Mouse (Mus musculus) liver, embryonic 15.5 days (tissue): ENCODE measurements around the gene Tapbp. TPM values are rescaled to one million over a fixed set of nuclear protein-coding genes. Genes with fewer than 3 reads are reported as not detected.
"Not testable (repeated sequence)": the region's sequence is repeated elsewhere in the genome, so short reads cannot be mapped to it uniquely, and the experiment has no call there.

Source experiments
- ATAC-seq: fragments of 200-750 bp; cut with Nextera tagmentation; 2 replicates; pipeline ENCODE4 v1.8.0; 2017; ENCODE audit warnings: moderate number of reproducible peaks, mild to moderate bottlenecking, moderate library complexity; ENCODE audit not compliant: insufficient read depth
- H3K27ac ChIP-seq: fragments of 300-500 bp; sonication (generic); replicated peaks from 2 replicates; pipeline ENCODE4 v1.5.1; 2015; ENCODE audit warnings: mild to moderate bottlenecking, inconsistent platforms
- H3K27me3 ChIP-seq: fragments of 300-500 bp; sonication (generic); 2 replicates; pipeline ENCODE4 v1.6.1; 2015; ENCODE audit warnings: mild to moderate bottlenecking, inconsistent platforms
- H3K36me3 ChIP-seq: fragments of 300-500 bp; sonication (generic); replicated peaks from 2 replicates; pipeline ENCODE4 v1.6.1; 2015; ENCODE audit warnings: moderate library complexity, mild to moderate bottlenecking, inconsistent platforms
- H3K4me1 ChIP-seq: fragments of 300-500 bp; sonication (generic); replicated peaks from 2 replicates; pipeline ENCODE4 v1.6.1; 2015; ENCODE audit warnings: inconsistent platforms
- H3K4me2 ChIP-seq: fragments of 300-500 bp; sonication (generic); 2 replicates; pipeline ENCODE4 v1.6.1; 2015; ENCODE audit warnings: moderate library complexity, mild to moderate bottlenecking, inconsistent platforms
- H3K4me3 ChIP-seq: fragments of 300-500 bp; sonication (generic); replicated peaks from 2 replicates; pipeline ENCODE4 v1.5.1; 2015; ENCODE audit warnings: mild to moderate bottlenecking, inconsistent platforms
- H3K9ac ChIP-seq: fragments of 300-500 bp; sonication (generic); 2 replicates; pipeline ENCODE4 v1.6.1; 2015; ENCODE audit warnings: moderate library complexity, mild to moderate bottlenecking, inconsistent platforms
- H3K9me3 ChIP-seq: fragments of 300-500 bp; sonication (generic); replicated peaks from 2 replicates; pipeline ENCODE4 v1.6.1; 2016; ENCODE audit warnings: inconsistent platforms
- WGBS: fragments of 180-500 bp; shearing (Covaris S2); methylation state at CpG from one replicate; pipeline ENCODE4 v1.1.7; 2015; ENCODE audit warnings: mixed read lengths; ENCODE audit not compliant: insufficient replicate concordance; 5-methylcytosine and 5-hydroxymethylcytosine counted together
- polyA plus RNA-seq: library from polyadenylated mRNA; unstranded; fragments of >200 nt; fragmentation: Nextera tagmentation; extraction: Ambion mirVana; gene quantifications from 2 replicates; pipeline ENCODE4 v1.2.1, GENCODE M21; 2015

The Tapbp gene
- polyA plus RNA-seq, 1 experiment from 2014 or later: 33.3 TPM

GRCm38 (mm10) chr17:33950131-33950625 lies 34.5 kb downstream of the Tapbp start:
- Histone ChIP-seq H3K36me3 (peaks cover 63% of the 10 kb centered on the region), H3K27ac (no peak overlapping the region)

GRCm38 (mm10) chr17:33951021-33951946 lies 35.6 kb downstream of the Tapbp start, which contains the start of gene B3galt4:
Gene B3galt4 (minus strand): TSS chr17:33951488.
- H3K4me3 ChIP-seq: peak within 1 kb of the TSS; percentile 81
- peak within 1 kb of the TSS; percentile 53 for H3K9ac ChIP-seq
- H3K9me3 ChIP-seq: no peaks in the 10 kb centered on the region
- H3K4me1 ChIP-seq: peaks cover 64% of the 10 kb centered on the region
- ATAC-seq: peak; percentile 63
- no peaks in the 10 kb centered on the region for H3K27me3 ChIP-seq
- under 1% methylated on average over 45 of the region's 45 CpGs for WGBS
- H3K27ac ChIP-seq: peak within 1 kb of the TSS; percentile 90
- H3K36me3 ChIP-seq: peaks cover 53% of the 10 kb centered on the region
- H3K4me2 ChIP-seq: peak within 1 kb of the TSS; percentile 96

More at GRCm38 (mm10) chr17:33950131-33950625, 34.5 kb downstream of the Tapbp start:
- WGBS: 66% methylated on average over 10 of the region's 10 CpGs
- H3K4me3 ChIP-seq: peak overlapping the region; percentile 81
- peak overlapping the region; percentile 96 for H3K4me2 ChIP-seq
- H3K27me3 ChIP-seq: no peaks in the 10 kb centered on the region
- ATAC-seq: no peak
- H3K9ac ChIP-seq: 0 out of 2 replicates have a peak overlapping the region, but pooled peaks have one; percentile 53
- H3K4me1 ChIP-seq: peaks cover 64% of the 10 kb centered on the region
- no peaks in the 10 kb centered on the region for H3K9me3 ChIP-seq

- Histone ChIP-seq H3K36me3 (peaks cover 53% of the 10 kb centered on the region), H3K4me1 (peaks cover 71% of the 10 kb centered on the region), H3K4me2 (peak overlapping the region; percentile 96), H3K27ac (peak overlapping the region; percentile 90), H3K4me3 (peak overlapping the region; percentile 81), H3K9ac (peak overlapping the region; percentile 53; the same call in 1 of the 2 replicates)
- WGBS: 64% methylated on average over 13 of the region's 13 CpGs
- not testable (repeated sequence) for H3K27me3 ChIP-seq, ATAC-seq, H3K9me3 ChIP-seq
Measured at GRCm38 (mm10) chr17:33952015-33952414, 36.3 kb downstream of the Tapbp start.

- Histone ChIP-seq H3K9ac (peak overlapping the region; percentile 89), H3K4me3 (peak overlapping the region; percentile 81), H3K27me3 (no peaks in the 10 kb centered on the region), H3K4me2 (peak overlapping the region; percentile 96), H3K36me3 (peaks cover 55% of the 10 kb centered on the region), H3K27ac (peak overlapping the region; percentile 87), H3K4me1 (peaks cover 79% of the 10 kb centered on the region), H3K9me3 (no peaks in the 10 kb centered on the region)
- no peak for ATAC-seq
- WGBS: 66% methylated on average over 4 of the region's 4 CpGs
Measured at GRCm38 (mm10) chr17:33952879-33953278, 37.2 kb downstream of the Tapbp start.

- Histone ChIP-seq H3K4me1 (peaks cover 75% of the 10 kb centered on the region), H3K36me3 (peaks cover 57% of the 10 kb centered on the region), H3K4me2 (peak overlapping the region; percentile 96), H3K9me3 (no peaks in the 10 kb centered on the region), H3K27me3 (no peaks in the 10 kb centered on the region), H3K27ac (peak overlapping the region; percentile 87), H3K9ac (peak overlapping the region; percentile 89), H3K4me3 (peak overlapping the region; percentile 81)
- ATAC-seq: no peak
- WGBS: 44% methylated on average over 3 of the region's 3 CpGs
Measured at GRCm38 (mm10) chr17:33953310-33953709, 37.6 kb downstream of the Tapbp start.

GRCm38 (mm10) chr17:33953961-33954565 lies 38.4 kb downstream of the Tapbp start:
- peak overlapping the region; percentile 87 for H3K27ac ChIP-seq
- no peak for ATAC-seq
- H3K9ac ChIP-seq: peak overlapping the region; percentile 89
- H3K4me2 ChIP-seq: peak overlapping the region; percentile 96
- H3K9me3 ChIP-seq: no peaks in the 10 kb centered on the region
- peak overlapping the region; percentile 81 for H3K4me3 ChIP-seq
- no peaks in the 10 kb centered on the region for H3K27me3 ChIP-seq
- H3K36me3 ChIP-seq: peaks cover 57% of the 10 kb centered on the region
- H3K4me1 ChIP-seq: peaks cover 68% of the 10 kb centered on the region
- WGBS: 18% methylated on average over 5 of the region's 5 CpGs

GRCm38 (mm10) chr17:33954646-33955554 lies 39.2 kb downstream of the Tapbp start:
- peaks cover 65% of the 10 kb centered on the region for H3K4me1 ChIP-seq
- H3K9me3 ChIP-seq: no peaks in the 10 kb centered on the region
- under 1% methylated on average over 33 of the region's 33 CpGs for WGBS
- peak overlapping the region; percentile 87 for H3K27ac ChIP-seq
- H3K4me3 ChIP-seq: peak overlapping the region; percentile 81
- H3K36me3 ChIP-seq: peaks cover 59% of the 10 kb centered on the region
- ATAC-seq: peak; percentile 3; the same call in 1 of the 2 replicates
- H3K4me2 ChIP-seq: peak overlapping the region; percentile 96
- H3K27me3 ChIP-seq: no peaks in the 10 kb centered on the region
- peak overlapping the region; percentile 89 for H3K9ac ChIP-seq

GRCm38 (mm10) chr17:33955555-33956214 lies 40.0 kb downstream of the Tapbp start, which contains the start of the genes Vps52 and Rps18:
Gene Vps52 (plus strand): TSS chr17:33955812.
Gene Rps18 (minus strand): TSS chr17:33956001.
- peaks cover 60% of the 10 kb centered on the region for H3K36me3 ChIP-seq
- H3K27ac ChIP-seq: peak within 1 kb of the TSS; percentile 93
- peak within 1 kb of the TSS; percentile 96 for H3K4me2 ChIP-seq
- under 1% methylated on average over 50 of the region's 50 CpGs for WGBS
- H3K27me3 ChIP-seq: no peaks in the 10 kb centered on the region
- peak within 1 kb of the TSS; percentile 89 for H3K9ac ChIP-seq
- H3K4me1 ChIP-seq: peaks cover 57% of the 10 kb centered on the region
- peak within 1 kb of the TSS; percentile 81 for H3K4me3 ChIP-seq
- H3K9me3 ChIP-seq: no peaks in the 10 kb centered on the region
- peak; percentile 84 for ATAC-seq

GRCm38 (mm10) chr17:33956336-33956735 lies 40.6 kb downstream of the Tapbp start:
- H3K27ac ChIP-seq: peak overlapping the region; percentile 93
- peak overlapping the region; percentile 81 for H3K9ac ChIP-seq
- peak overlapping the region; percentile 81 for H3K4me3 ChIP-seq
- peaks cover 51% of the 10 kb centered on the region for H3K4me1 ChIP-seq
- H3K4me2 ChIP-seq: peak overlapping the region; percentile 84
- H3K36me3 ChIP-seq: peaks cover 65% of the 10 kb centered on the region
- ATAC-seq: no peak
- H3K9me3 ChIP-seq: no peaks in the 10 kb centered on the region
- H3K27me3 ChIP-seq: no peaks in the 10 kb centered on the region
- 4% methylated on average over 10 of the region's 10 CpGs for WGBS

GRCm38 (mm10) chr17:33957493-33957892 lies 41.8 kb downstream of the Tapbp start:
- Histone ChIP-seq H3K27ac (no peak overlapping the region), H3K36me3 (peaks cover 67% of the 10 kb centered on the region), H3K4me3 (no peak overlapping the region), H3K4me2 (no peak overlapping the region), H3K9ac (no peak overlapping the region), H3K4me1 (peaks cover 39% of the 10 kb centered on the region), H3K9me3 (no peaks in the 10 kb centered on the region), H3K27me3 (no peaks in the 10 kb centered on the region)
- no peak for ATAC-seq
- WGBS: 69% methylated on average over 6 of the region's 6 CpGs
